Mouse (Mus musculus) kidney, postnatal 0 days (tissue): Measurements from ENCODE around the gene Arhgef17. TPM values are rescaled to one million over a fixed set of nuclear protein-coding genes. Genes with fewer than 3 reads are reported as not detected.
A peak's percentile ranks its signal among the peaks of the same experiment; 100 is the strongest.

ENCODE experiments used
- ATAC-seq: fragments of 200-750 bp; cut with Nextera tagmentation; replicated peaks from 2 replicates; pipeline ENCODE4 v1.8.0; 2017; ENCODE audit warnings: low read depth, moderate number of reproducible peaks, moderate TSS enrichment, moderate library complexity; ENCODE audit not compliant: low FRiP score
- DNase-seq: peaks from one replicate; pipeline ENCODE4 v3.0.0-alpha.2; 2016; ENCODE audit warnings: low spot score
- H3K27ac ChIP-seq: fragments of 300-500 bp; sonication (generic); 2 replicates; pipeline ENCODE4 v1.5.1; 2014; ENCODE audit warnings: mild to moderate bottlenecking
- H3K27me3 ChIP-seq: fragments of 300-500 bp; sonication (generic); 2 replicates; pipeline ENCODE4 v1.6.1; 2014; ENCODE audit warnings: low read length, mixed read lengths; ENCODE audit not compliant: insufficient read depth
- H3K36me3 ChIP-seq: fragments of 300-500 bp; sonication (generic); 2 replicates; pipeline ENCODE4 v1.6.1; 2014; ENCODE audit warnings: low read length, mixed read lengths; ENCODE audit not compliant: insufficient read depth
- H3K4me1 ChIP-seq: fragments of 300-500 bp; sonication (generic); replicated peaks from 2 replicates; pipeline ENCODE4 v1.6.1; 2014; ENCODE audit warnings: antibody characterized with exemption, low read length, mixed read lengths; ENCODE audit not compliant: insufficient read depth
- H3K4me2 ChIP-seq: fragments of 300-500 bp; sonication (generic); 2 replicates; pipeline ENCODE4 v1.6.1; 2014; ENCODE audit warnings: mild to moderate bottlenecking, low read length, moderate library complexity, mixed read lengths
- H3K4me3 ChIP-seq: fragments of 300-500 bp; sonication (generic); replicated peaks from 2 replicates; pipeline ENCODE4 v1.5.1; 2014; ENCODE audit warnings: low read depth, low read length
- H3K9ac ChIP-seq: fragments of 300-500 bp; sonication (generic); 2 replicates; pipeline ENCODE4 v1.6.1; 2014; ENCODE audit warnings: low read depth, low read length
- H3K9me3 ChIP-seq: fragments of 300-500 bp; sonication (generic); replicated peaks from 2 replicates; pipeline ENCODE4 v1.6.1; 2016; ENCODE audit warnings: low read length, inconsistent platforms, mixed read lengths
- CTCF ChIP-seq: IDR thresholded peaks from 2 replicates; pipeline ENCODE4 v1.5.1; 2016; ENCODE audit warnings: antibody characterized with exemption, low read depth, mild to moderate bottlenecking, moderate library complexity
- WGBS: fragments of 180-500 bp; shearing (Covaris S2); extraction: QIAGEN DNeasy Blood & Tissue Kit; methylation state at CpG from one replicate; pipeline ENCODE4 v1.1.7; 2014; 5-methylcytosine and 5-hydroxymethylcytosine counted together
- polyA plus RNA-seq: library from polyadenylated mRNA; unstranded; fragments of >200 nt; fragmentation: Nextera tagmentation; extraction: Ambion mirVana; gene quantifications from 2 replicates; pipeline ENCODE4 v1.2.1, GENCODE M21; 2015

Arhgef17 gene
- polyA plus RNA-seq, 1 experiment from 2014 or later, result 7.8 TPM

DNA sequence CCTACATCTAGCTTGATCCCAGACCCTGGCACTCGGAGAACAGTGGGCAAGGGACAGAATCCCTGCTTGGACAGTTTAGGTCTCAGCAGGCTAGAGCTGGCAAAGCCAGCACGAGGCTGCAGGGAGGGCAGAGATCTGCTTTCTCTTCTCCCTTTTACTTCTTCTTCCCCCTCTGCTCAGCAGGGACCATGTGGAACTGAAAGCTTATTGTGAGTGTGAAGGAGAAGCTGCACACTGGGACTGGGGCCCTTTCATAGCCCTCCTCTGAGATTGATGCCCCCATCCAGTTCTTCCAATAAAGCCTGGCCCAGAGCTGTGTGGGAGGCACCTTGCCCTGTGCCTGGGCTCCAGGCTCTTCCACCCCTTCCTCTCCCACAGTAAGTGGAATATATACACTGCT, 12.4 kb upstream of the Arhgef17 start:
- TF ChIP-seq CTCF, result no peak
- Histone ChIP-seq H3K36me3 (no peaks in the 10 kb centered on the region), H3K4me1 (peaks cover 3% of the 10 kb centered on the region; the same call in 1 of the 2 replicates), H3K4me3 (no peak overlapping the region), H3K27ac (no peak overlapping the region), H3K9ac (no peak overlapping the region), H3K27me3 (no peaks in the 10 kb centered on the region), H3K4me2 (no peak overlapping the region), H3K9me3 (no peaks in the 10 kb centered on the region)
- no peak for ATAC-seq
- no peak for DNase-seq
- WGBS, result 77% methylated on average over 2 of the region's 2 CpGs

DNA sequence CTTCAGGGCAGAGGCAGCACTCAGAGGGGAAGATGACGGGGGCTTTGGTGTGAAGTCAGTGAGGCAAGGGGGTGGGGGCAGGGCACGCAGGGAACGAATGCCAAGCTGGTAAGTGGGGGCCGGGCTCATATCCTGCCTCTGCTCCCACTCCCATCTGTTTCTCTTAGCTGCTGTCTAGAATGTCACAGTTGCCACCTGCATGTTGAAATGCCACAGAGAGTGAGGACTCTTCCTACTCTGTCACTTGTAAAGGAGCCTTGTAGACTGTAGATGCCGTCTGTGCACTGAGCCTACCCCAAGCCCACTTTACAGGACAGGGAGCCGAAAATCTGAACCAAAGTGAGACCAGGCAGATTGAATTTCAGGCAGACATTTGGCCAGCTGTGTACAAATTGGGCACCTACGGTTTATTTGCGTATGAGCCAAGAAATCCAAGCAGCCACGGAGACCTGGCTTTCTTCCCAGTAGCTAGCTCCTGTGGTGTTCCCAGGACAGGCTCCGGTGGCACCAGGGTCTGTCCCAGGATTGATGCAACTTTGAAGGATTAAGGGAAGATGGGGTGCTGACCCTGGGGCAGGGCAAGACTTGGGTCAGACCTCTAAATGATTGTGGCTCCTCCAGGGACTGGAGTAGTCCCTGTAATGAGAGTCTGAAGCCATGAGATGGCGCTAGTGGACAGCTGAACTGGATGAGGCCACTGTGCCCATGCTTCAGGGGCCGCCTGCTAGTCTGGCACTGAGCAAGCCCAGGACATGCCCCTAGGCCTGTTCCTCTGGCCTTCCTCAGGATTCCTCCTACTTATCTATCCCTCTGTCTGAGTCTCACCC, 11.1 kb upstream of the Arhgef17 start:
- Histone ChIP-seq H3K4me2 (no peak overlapping the region), H3K36me3 (no peaks in the 10 kb centered on the region), H3K9ac (no peak overlapping the region), H3K27ac (no peak overlapping the region), H3K9me3 (no peaks in the 10 kb centered on the region), H3K4me3 (no peak overlapping the region), H3K27me3 (no peaks in the 10 kb centered on the region), H3K4me1 (peaks cover 3% of the 10 kb centered on the region; the same call in 1 of the 2 replicates)
- DNase-seq (peak; percentile 84), ATAC-seq (peak; percentile 60; the same call in 1 of the 2 replicates)
- 22% methylated on average over 12 of the region's 12 CpGs for WGBS
- TF ChIP-seq CTCF, result peak; percentile 89

DNA sequence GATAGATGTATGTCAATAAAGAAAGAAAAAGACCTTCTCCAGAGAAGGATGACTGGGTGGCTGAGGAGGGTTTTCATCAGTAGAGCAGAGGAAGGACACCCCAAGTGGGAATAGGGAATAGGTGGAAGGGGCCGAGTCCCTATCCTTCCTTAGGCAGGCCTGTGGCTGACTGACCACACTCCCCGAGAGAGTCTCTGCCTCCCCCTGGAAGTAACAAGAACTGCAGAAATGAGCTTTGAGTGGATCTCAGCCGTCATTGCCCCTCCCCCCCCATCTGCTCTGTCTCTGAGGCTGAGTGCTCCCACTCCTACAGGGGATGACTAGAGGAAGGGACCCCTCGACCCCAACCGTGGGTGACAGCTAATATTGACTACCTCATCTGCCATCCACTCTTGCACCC, 9.3 kb upstream of the Arhgef17 start:
- Histone ChIP-seq H3K4me3 (no peak overlapping the region), H3K4me1 (no peaks in the 10 kb centered on the region; the same call in 1 of the 2 replicates), H3K27me3 (no peaks in the 10 kb centered on the region), H3K9ac (no peak overlapping the region), H3K27ac (no peak overlapping the region), H3K9me3 (no peaks in the 10 kb centered on the region), H3K36me3 (no peaks in the 10 kb centered on the region), H3K4me2 (no peak overlapping the region)
- peak; percentile 46; the same call in 1 of the 2 replicates for TF ChIP-seq CTCF
- 42% methylated on average over 5 of the region's 5 CpGs for WGBS
- DNase-seq (no peak), ATAC-seq (no peak)

DNA sequence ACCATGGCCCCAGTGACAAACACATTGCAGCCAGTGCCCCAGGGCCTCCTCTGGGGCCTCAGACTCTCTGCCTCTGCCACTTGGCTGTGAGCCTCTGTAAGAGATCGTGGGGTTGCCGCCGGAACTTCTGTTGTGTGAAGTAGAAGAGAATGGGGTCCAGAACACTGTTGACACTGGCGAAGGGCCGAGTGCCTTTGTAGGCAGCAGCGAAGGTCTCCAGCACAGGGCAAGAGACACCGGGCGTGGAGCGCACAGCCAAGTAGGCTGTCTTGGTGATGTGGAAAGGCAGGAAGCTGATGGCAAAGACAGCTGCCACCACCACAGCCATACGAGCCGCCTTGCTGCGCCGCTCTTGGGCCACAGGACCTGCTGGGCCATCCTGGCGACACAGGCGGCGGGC, 6.2 kb upstream of the Arhgef17 start:
- H3K4me2 ChIP-seq, result no peak overlapping the region
- no peaks in the 10 kb centered on the region for H3K9me3 ChIP-seq
- WGBS, result 87% methylated on average over 16 of the region's 16 CpGs
- no peak overlapping the region for H3K9ac ChIP-seq
- TF ChIP-seq CTCF, result no peak
- DNase-seq (no peak), ATAC-seq (no peak)
- no peak overlapping the region for H3K4me3 ChIP-seq
- H3K27ac ChIP-seq, result no peak overlapping the region
- H3K4me1 ChIP-seq, result no peaks in the 10 kb centered on the region; the same call in 1 of the 2 replicates
- no peaks in the 10 kb centered on the region for H3K36me3 ChIP-seq
- no peaks in the 10 kb centered on the region for H3K27me3 ChIP-seq

GRCm38 (mm10) chr7:100937481-100937880, 5.6 kb upstream of the Arhgef17 start:
- H3K9me3 ChIP-seq, result no peaks in the 10 kb centered on the region
- no peak for DNase-seq
- no peaks in the 10 kb centered on the region for H3K36me3 ChIP-seq

GRCm38 (mm10) chr7:100933520-100933919, 1.6 kb upstream of the Arhgef17 start:
- peaks cover 22% of the 10 kb centered on the region for H3K4me1 ChIP-seq
- no peak for DNase-seq
- ATAC-seq, result no peak
- no peaks in the 10 kb centered on the region for H3K9me3 ChIP-seq
- peaks cover under 1% of the 10 kb centered on the region; the same call in 1 of the 2 replicates for H3K36me3 ChIP-seq
- H3K4me3 ChIP-seq, result no peak overlapping the region
- no peak overlapping the region for H3K9ac ChIP-seq
- no peak overlapping the region for H3K27ac ChIP-seq
- no peak overlapping the region for H3K4me2 ChIP-seq
- TF ChIP-seq CTCF, result no peak
- no peaks in the 10 kb centered on the region for H3K27me3 ChIP-seq

More at GRCm38 (mm10) chr7:100937481-100937880, 5.6 kb upstream of the Arhgef17 start:
- ATAC-seq, result no peak
- TF ChIP-seq CTCF, result no peak
- H3K4me3 ChIP-seq, result no peak overlapping the region
- H3K9ac ChIP-seq, result no peak overlapping the region
- H3K4me2 ChIP-seq, result no peak overlapping the region
- no peaks in the 10 kb centered on the region; the same call in 1 of the 2 replicates for H3K4me1 ChIP-seq
- H3K27ac ChIP-seq, result no peak overlapping the region
- no peaks in the 10 kb centered on the region for H3K27me3 ChIP-seq
- 56% methylated on average over 3 of the region's 3 CpGs for WGBS
